Mouse (Mus musculus) neural tube, embryonic 14.5 days (tissue): Measurements from ENCODE around the gene Plekhf1. TPM values are rescaled to one million over a fixed set of nuclear protein-coding genes. Genes with fewer than 3 reads are reported as not detected.

Experiments
- ATAC-seq: fragments of 200-750 bp; cut with Nextera tagmentation; 2 replicates; pipeline ENCODE4 v1.8.0; 2017; ENCODE audit warnings: low read depth, mild to moderate bottlenecking, moderate TSS enrichment, moderate library complexity
- H3K27ac ChIP-seq: fragments of 300-500 bp; sonication (generic); 2 replicates; pipeline ENCODE4 v1.5.1; 2014; ENCODE audit warnings: low read depth, mild to moderate bottlenecking, control low read depth, low read length, moderate library complexity, mixed read lengths
- H3K27me3 ChIP-seq: fragments of 300-500 bp; sonication (generic); 2 replicates; pipeline ENCODE4 v1.6.1; 2014; ENCODE audit warnings: low read length; ENCODE audit not compliant: control insufficient read depth, insufficient read depth
- H3K36me3 ChIP-seq: fragments of 300-500 bp; sonication (generic); 2 replicates; pipeline ENCODE4 v1.6.1; 2014; ENCODE audit warnings: low read length, mixed read lengths; ENCODE audit not compliant: control insufficient read depth, insufficient read depth
- H3K4me1 ChIP-seq: fragments of 300-500 bp; sonication (generic); 2 replicates; pipeline ENCODE4 v1.6.1; 2014; ENCODE audit warnings: low read length; ENCODE audit not compliant: control insufficient read depth, insufficient read depth
- H3K4me2 ChIP-seq: fragments of 300-500 bp; sonication (generic); 2 replicates; pipeline ENCODE4 v1.6.1; 2014; ENCODE audit warnings: mild to moderate bottlenecking, low read depth, low read length, control low read depth
- H3K4me3 ChIP-seq: fragments of 300-500 bp; sonication (generic); 2 replicates; pipeline ENCODE4 v1.5.1; 2014; ENCODE audit warnings: low read depth, low read length, control low read depth, mixed read lengths
- H3K9ac ChIP-seq: fragments of 300-500 bp; sonication (generic); replicated peaks from 2 replicates; pipeline ENCODE4 v1.6.1; 2014; ENCODE audit warnings: low read depth, mild to moderate bottlenecking, control low read depth, low read length, mixed read lengths
- H3K9me3 ChIP-seq: fragments of 300-500 bp; sonication (generic); 2 replicates; pipeline ENCODE4 v1.6.1; 2016; ENCODE audit warnings: low read length; ENCODE audit not compliant: control insufficient read depth
- WGBS: fragments of 180-500 bp; shearing (Covaris S2); extraction: QIAGEN DNeasy Blood & Tissue Kit; methylation state at CpG from one replicate; pipeline ENCODE4 v1.1.7; 2014; 5-methylcytosine and 5-hydroxymethylcytosine counted together
- polyA plus RNA-seq: library from polyadenylated mRNA; unstranded; fragments of >200 nt; fragmentation: Nextera tagmentation; extraction: Ambion mirVana; gene quantifications from 2 replicates; pipeline ENCODE4 v1.2.1, GENCODE M21; 2014

Plekhf1 gene
- polyA plus RNA-seq, 1 experiment from 2014 or later: 0.32 TPM

- no peak overlapping the region for H3K9ac ChIP-seq
- H3K4me2 ChIP-seq: no peak overlapping the region
Measured at GRCm38 (mm10) chr7:38184786-38185185, 43.0 kb downstream of the Plekhf1 start.

GRCm38 (mm10) chr7:38184418-38184745, 43.4 kb downstream of the Plekhf1 start:
- ATAC-seq: no peak

More at GRCm38 (mm10) chr7:38184786-38185185, 43.0 kb downstream of the Plekhf1 start:
- no peaks in the 10 kb centered on the region for H3K27me3 ChIP-seq
- no peak overlapping the region for H3K4me3 ChIP-seq
- peaks cover 15% of the 10 kb centered on the region; the same call in 1 of the 2 replicates for H3K4me1 ChIP-seq
- 92% methylated on average over 6 of the region's 6 CpGs for WGBS
- H3K9me3 ChIP-seq: no peaks in the 10 kb centered on the region
- H3K36me3 ChIP-seq: no peaks in the 10 kb centered on the region
- H3K27ac ChIP-seq: no peak overlapping the region
- no peak for ATAC-seq

GRCm38 (mm10) chr7:38183709-38184417, 44.0 kb downstream of the Plekhf1 start:
- Histone ChIP-seq H3K9ac (peak overlapping the region; percentile 82), H3K36me3 (no peaks in the 10 kb centered on the region), H3K4me2 (peak overlapping the region; percentile 96), H3K27me3 (no peaks in the 10 kb centered on the region), H3K27ac (peak overlapping the region; percentile 92), H3K9me3 (no peaks in the 10 kb centered on the region), H3K4me1 (peaks cover 15% of the 10 kb centered on the region; the same call in 1 of the 2 replicates), H3K4me3 (peak overlapping the region; percentile 56)
- ATAC-seq: peak; percentile 94
- 5% methylated on average over 36 of the region's 36 CpGs for WGBS

More at GRCm38 (mm10) chr7:38184418-38184745, 43.4 kb downstream of the Plekhf1 start:
- H3K36me3 ChIP-seq: no peaks in the 10 kb centered on the region
- peak overlapping the region; percentile 56 for H3K4me3 ChIP-seq
- peak overlapping the region; percentile 82; the same call in 1 of the 2 replicates for H3K9ac ChIP-seq
- WGBS: 71% methylated on average over 1 of the region's 1 CpGs
- no peaks in the 10 kb centered on the region for H3K27me3 ChIP-seq
- H3K9me3 ChIP-seq: no peaks in the 10 kb centered on the region
- peak overlapping the region; percentile 92; the same call in 1 of the 2 replicates for H3K27ac ChIP-seq
- H3K4me1 ChIP-seq: peaks cover 15% of the 10 kb centered on the region; the same call in 1 of the 2 replicates
- peak overlapping the region; percentile 96 for H3K4me2 ChIP-seq

DNA sequence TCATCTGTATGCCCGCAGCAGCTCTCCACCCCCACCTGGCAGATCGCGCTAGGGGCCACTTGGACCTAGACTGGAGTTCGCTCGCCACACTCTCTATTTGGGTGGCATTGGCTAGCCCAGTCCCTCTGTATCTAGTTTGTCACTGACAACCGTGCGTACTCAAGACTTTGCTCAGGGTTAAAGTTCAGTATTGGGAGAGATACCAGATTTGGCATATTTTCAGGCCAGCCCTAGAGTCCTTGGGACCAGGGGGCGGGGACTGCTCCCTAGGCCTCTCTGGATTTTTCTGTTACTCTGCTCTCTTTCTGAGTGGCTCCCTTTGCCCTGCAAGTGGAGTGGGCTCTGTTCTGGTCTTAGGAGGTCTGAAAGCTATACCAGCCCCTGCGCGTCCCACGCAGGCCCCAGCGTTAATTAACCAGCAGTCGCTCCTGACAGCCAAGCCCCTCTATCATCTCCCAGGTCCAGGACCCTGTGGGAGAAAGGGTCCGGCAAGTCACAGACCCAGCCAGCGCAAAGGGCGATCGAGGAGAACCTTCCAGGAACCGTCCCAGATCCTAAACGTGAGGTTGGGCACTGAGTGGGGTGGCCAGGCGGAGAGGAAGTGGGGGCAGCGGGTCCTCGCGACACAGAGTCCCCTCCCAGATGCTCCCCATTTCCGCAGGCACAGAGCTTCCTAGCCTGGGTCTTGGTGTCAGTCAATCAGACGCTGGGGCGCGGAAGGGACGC, 44.7 kb downstream of the Plekhf1 start, which contains the start of gene 1600014C10Rik:
Gene 1600014C10Rik, plus strand, starts transcription at position 256 of the 726 bp plus-strand sequence.
- peak; percentile 61 for ATAC-seq

DNA sequence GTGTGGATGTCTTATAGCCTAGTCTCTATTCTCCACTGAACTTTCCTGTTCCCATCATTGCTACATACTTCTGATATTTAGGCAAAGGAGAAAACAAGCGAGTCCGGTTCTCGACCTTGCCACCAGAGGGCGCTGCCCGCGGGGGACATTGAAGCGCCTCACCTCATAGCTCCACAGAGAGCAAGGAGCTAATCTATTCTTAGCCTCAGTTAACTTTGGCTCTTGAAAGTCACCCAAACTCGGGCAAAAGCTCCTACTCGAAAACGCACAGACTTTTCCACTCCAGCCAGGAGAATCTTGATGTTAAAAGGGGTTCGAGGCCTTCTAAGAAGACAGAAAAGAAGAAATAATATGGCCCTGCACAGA, 45.2 kb downstream of the Plekhf1 start:
- Histone ChIP-seq H3K9me3 (no peaks in the 10 kb centered on the region), H3K27me3 (no peaks in the 10 kb centered on the region), H3K4me3 (peak overlapping the region; percentile 56; the same call in 1 of the 2 replicates), H3K9ac (0 out of 2 replicates have a peak overlapping the region, but pooled peaks have one; percentile 82), H3K4me1 (peaks cover 15% of the 10 kb centered on the region; the same call in 1 of the 2 replicates), H3K36me3 (no peaks in the 10 kb centered on the region), H3K4me2 (peak overlapping the region; percentile 96), H3K27ac (no peak overlapping the region)
- WGBS: 1% methylated on average over 11 of the region's 11 CpGs
- ATAC-seq: no peak

More for the DNA sequence above, 44.7 kb downstream of the Plekhf1 start, which contains the start of gene 1600014C10Rik:
- H3K27ac ChIP-seq: peak within 1 kb of the TSS; percentile 92
- H3K27me3 ChIP-seq: no peaks in the 10 kb centered on the region
- peak within 1 kb of the TSS; percentile 96 for H3K4me2 ChIP-seq
- H3K9ac ChIP-seq: peak within 1 kb of the TSS; percentile 82
- no peaks in the 10 kb centered on the region for H3K36me3 ChIP-seq
- WGBS: 3% methylated on average over 28 of the region's 28 CpGs
- H3K9me3 ChIP-seq: no peaks in the 10 kb centered on the region
- H3K4me3 ChIP-seq: peak within 1 kb of the TSS; percentile 56
- peaks cover 15% of the 10 kb centered on the region; the same call in 1 of the 2 replicates for H3K4me1 ChIP-seq

DNA sequence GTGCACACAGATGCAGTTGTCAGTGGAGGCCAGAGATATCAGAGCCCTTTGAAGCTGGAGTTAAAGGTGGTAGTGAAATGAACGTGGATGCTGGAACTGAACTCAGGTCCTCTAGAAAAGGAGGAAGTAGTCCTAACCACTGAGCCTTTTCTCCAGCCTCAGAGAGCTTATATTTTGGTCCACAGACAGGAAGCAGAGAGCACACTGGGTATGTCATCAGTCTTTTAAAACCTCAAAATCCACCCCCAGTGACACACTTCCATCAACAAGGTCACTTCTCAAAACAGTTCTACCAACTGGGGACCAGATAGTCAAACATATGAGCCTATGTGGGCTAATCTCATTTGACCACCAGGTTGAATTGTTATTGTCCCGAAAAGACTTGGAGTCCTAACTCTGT, 46.5 kb downstream of the Plekhf1 start:
- H3K36me3 ChIP-seq: no peaks in the 10 kb centered on the region
- H3K9ac ChIP-seq: no peak overlapping the region
- no peak overlapping the region for H3K4me2 ChIP-seq
- H3K4me1 ChIP-seq: peaks cover 15% of the 10 kb centered on the region; the same call in 1 of the 2 replicates
- no peak overlapping the region for H3K27ac ChIP-seq
- no peaks in the 10 kb centered on the region for H3K9me3 ChIP-seq
- no peak for ATAC-seq
- 85% methylated on average over 2 of the region's 2 CpGs for WGBS
- H3K4me3 ChIP-seq: no peak overlapping the region
- no peaks in the 10 kb centered on the region for H3K27me3 ChIP-seq

GRCm38 (mm10) chr7:38179896-38180295, 47.9 kb downstream of the Plekhf1 start:
- Histone ChIP-seq H3K36me3 (no peaks in the 10 kb centered on the region), H3K4me2 (no peak overlapping the region), H3K4me3 (no peak overlapping the region), H3K9ac (no peak overlapping the region), H3K27ac (no peak overlapping the region), H3K9me3 (no peaks in the 10 kb centered on the region), H3K27me3 (no peaks in the 10 kb centered on the region), H3K4me1 (peaks cover 15% of the 10 kb centered on the region; the same call in 1 of the 2 replicates)
- WGBS: 73% methylated on average over 3 of the region's 3 CpGs
- ATAC-seq: no peak

DNA sequence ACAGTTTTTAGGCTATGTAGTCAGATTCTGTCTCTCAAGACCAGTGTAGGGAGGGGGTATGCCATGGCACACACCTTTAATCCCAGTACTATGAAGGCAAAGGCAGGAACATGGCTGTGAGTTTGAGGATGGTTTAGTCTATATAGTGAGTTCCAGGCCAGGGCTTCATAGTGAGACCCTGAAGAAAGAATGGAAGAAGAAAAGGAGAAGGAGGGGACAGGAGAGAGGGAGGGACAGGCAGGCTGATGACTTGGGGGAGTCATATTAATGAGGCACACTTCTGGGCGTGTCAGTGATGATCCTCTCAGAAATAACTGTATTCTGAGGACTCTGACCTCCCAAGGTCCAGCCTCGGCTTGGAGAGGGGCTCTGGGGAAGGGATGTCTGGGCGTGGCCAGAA, 51.8 kb downstream of the Plekhf1 start:
- Histone ChIP-seq H3K27me3 (no peaks in the 10 kb centered on the region), H3K4me1 (0 out of 2 replicates have a peak, but pooled peaks cover 6% of the 10 kb centered on the region), H3K4me3 (no peak overlapping the region), H3K27ac (no peak overlapping the region), H3K9me3 (no peaks in the 10 kb centered on the region), H3K36me3 (no peaks in the 10 kb centered on the region), H3K9ac (no peak overlapping the region), H3K4me2 (no peak overlapping the region)
- no peak for ATAC-seq
- 87% methylated on average over 3 of the region's 3 CpGs for WGBS
